10 mouse cellular contexts compared by ENCODE assay signal in the genomic region with DNA sequence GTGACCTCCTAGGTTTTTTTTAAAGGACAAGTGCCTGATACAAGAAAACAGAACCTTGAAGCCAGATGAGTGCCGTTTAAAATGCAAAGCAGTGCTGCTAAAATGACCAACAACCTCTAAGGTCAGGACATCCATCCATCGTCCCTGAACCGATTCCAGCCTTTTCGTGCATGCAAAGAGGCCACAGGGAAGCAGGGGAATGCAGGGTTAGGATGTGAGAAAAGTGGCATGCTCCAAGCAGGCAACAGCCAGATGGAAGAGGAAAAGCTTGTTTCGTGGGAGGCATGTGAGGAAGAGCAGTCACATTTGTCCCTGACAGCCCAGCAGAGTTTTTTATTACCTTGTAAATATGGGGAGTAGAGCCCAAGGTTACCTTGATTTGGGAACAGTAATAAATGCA.
DNase-seq lines count a peak whose midpoint lies in the region; ATAC-seq and TF ChIP-seq lines count a peak whose summit lies in the region.
"Had no signal": no experiment of that assay in that cellular context is flagged by ENCODE, and none has a peak within 500 bp of the region (broad histone marks: within the 10 kb centered on the region; RNA-seq: fewer than 3 reads in every experiment).

No protein-coding gene starts in this region.

- peak overlapping the region; percentile 80 for H3K4me2 ChIP-seq in hindbrain, embryonic 15.5 days
- H3K4me2 ChIP-seq in midbrain, embryonic 12.5 days (replicated peaks): peak overlapping the region; percentile 78
- no peak overlapping the region for H3K4me2 ChIP-seq in intestine, postnatal 0 days (replicated peaks; ENCODE audit: low read depth)

- ATAC-seq in hindbrain, embryonic 15.5 days (ENCODE audit: low FRiP score, low read depth): no peak
- no peak for ATAC-seq in midbrain, embryonic 12.5 days (ENCODE audit: low FRiP score, low read depth)
- no peak for ATAC-seq in intestine, postnatal 0 days

- no peak overlapping the region for H3K9ac ChIP-seq in hindbrain, embryonic 15.5 days
- peak overlapping the region; percentile 66; the same call in 1 of the 2 replicates for H3K9ac ChIP-seq in midbrain, embryonic 12.5 days (replicated peaks)
- no peak overlapping the region for H3K9ac ChIP-seq in intestine, postnatal 0 days (ENCODE audit: low read depth, low read length)

- WGBS in embryonic facial prominence, embryonic 10.5 days: 26% methylated on average over 5 of the region's 5 CpGs
- 9% methylated on average over 5 of the region's 5 CpGs for WGBS in hindbrain, embryonic 15.5 days
- 32% methylated on average over 5 of the region's 5 CpGs for WGBS in midbrain, embryonic 12.5 days
- WGBS in intestine, postnatal 0 days: 51% methylated on average over 5 of the region's 5 CpGs

- H3K4me1 ChIP-seq in embryonic facial prominence, embryonic 10.5 days: peaks cover 17% of the 10 kb centered on the region
- H3K4me1 ChIP-seq in hindbrain, embryonic 15.5 days (replicated peaks): peaks cover 26% of the 10 kb centered on the region
- H3K4me1 ChIP-seq in midbrain, embryonic 12.5 days: peaks cover 9% of the 10 kb centered on the region
- H3K4me1 ChIP-seq in intestine, postnatal 0 days (replicated peaks; ENCODE audit: control insufficient read depth, insufficient read depth, low read length): no peaks in the 10 kb centered on the region

- H3K27me3 ChIP-seq in embryonic facial prominence, embryonic 10.5 days (replicated peaks; ENCODE audit: low read depth, poor library complexity, severe bottlenecking): no peaks in the 10 kb centered on the region
- H3K27me3 ChIP-seq in hindbrain, embryonic 15.5 days: no peaks in the 10 kb centered on the region
- no peaks in the 10 kb centered on the region for H3K27me3 ChIP-seq in midbrain, embryonic 12.5 days
- no peaks in the 10 kb centered on the region for H3K27me3 ChIP-seq in intestine, postnatal 0 days (replicated peaks; ENCODE audit: control insufficient read depth, insufficient read depth, low read length)

- peak; percentile 64 for DNase-seq in embryo, embryonic 10 days (ENCODE audit: low spot score)
- DNase-seq in embryo, embryonic 9.5 days (ENCODE audit: extremely low spot score): no peak
- DNase-seq in embryonic facial prominence, embryonic 10.5 days (ENCODE audit: low spot score): peak; percentile 15
- DNase-seq in cerebellum, postnatal 25 days: no peak
- no peak for DNase-seq in cerebellum, adult 11 months
- DNase-seq: lung, adult 2 months had no signal

- no peak for TF ChIP-seq CTCF in intestine, postnatal 0 days (IDR thresholded peaks at IDR 0.05; ENCODE audit: low read depth)

- 0 out of 2 replicates have a peak overlapping the region, but pooled peaks have one; percentile 48 for H3K27ac ChIP-seq in embryonic facial prominence, embryonic 10.5 days (replicated peaks)
- peak overlapping the region; percentile 90 for H3K27ac ChIP-seq in hindbrain, embryonic 15.5 days (replicated peaks)
- peak overlapping the region; percentile 83; the same call in 1 of the 2 replicates for H3K27ac ChIP-seq in midbrain, embryonic 12.5 days (replicated peaks)
- H3K27ac ChIP-seq in intestine, postnatal 0 days (ENCODE audit: low read depth, low read length): no peak overlapping the region
- H3K27ac ChIP-seq: gastrocnemius, adult 2 months had no signal

- H3K36me3 ChIP-seq in embryonic facial prominence, embryonic 10.5 days (replicated peaks): no peaks in the 10 kb centered on the region
- no peaks in the 10 kb centered on the region for H3K36me3 ChIP-seq in hindbrain, embryonic 15.5 days
- no peaks in the 10 kb centered on the region for H3K36me3 ChIP-seq in midbrain, embryonic 12.5 days
- no peaks in the 10 kb centered on the region for H3K36me3 ChIP-seq in intestine, postnatal 0 days (ENCODE audit: control insufficient read depth, insufficient read depth)

- H3K4me3 ChIP-seq in embryonic facial prominence, embryonic 10.5 days: 0 out of 2 replicates have a peak overlapping the region, but pooled peaks have one; percentile 59
- peak overlapping the region; percentile 37; the same call in 1 of the 2 replicates for H3K4me3 ChIP-seq in hindbrain, embryonic 15.5 days
- no peak overlapping the region for H3K4me3 ChIP-seq in midbrain, embryonic 12.5 days
- H3K4me3 ChIP-seq in intestine, postnatal 0 days (ENCODE audit: low read depth, low read length): no peak overlapping the region

- H3K9me3 ChIP-seq in embryonic facial prominence, embryonic 10.5 days: no peaks in the 10 kb centered on the region
- H3K9me3 ChIP-seq in hindbrain, embryonic 15.5 days: no peaks in the 10 kb centered on the region
- no peaks in the 10 kb centered on the region for H3K9me3 ChIP-seq in midbrain, embryonic 12.5 days
- no peaks in the 10 kb centered on the region for H3K9me3 ChIP-seq in intestine, postnatal 0 days (ENCODE audit: control insufficient read depth)

Comparison
In these comparisons a context has a peak if more than half of its experiments do, and no peak if none do; other contexts are left out.
1. DNase-seq: peak in embryo, embryonic 10 days (single experiment) and embryonic facial prominence, embryonic 10.5 days (single experiment); none in embryo, embryonic 9.5 days (single experiment), cerebellum, postnatal 25 days (0 of 2) and cerebellum, adult 11 months (single experiment).
2. H3K4me3 ChIP-seq: peak in embryonic facial prominence, embryonic 10.5 days (single experiment) and hindbrain, embryonic 15.5 days (single experiment); none in midbrain, embryonic 12.5 days (single experiment) and intestine, postnatal 0 days (single experiment).